Mouse (Mus musculus) cortical plate, adult 2 months (tissue): ENCODE data around the gene Cwc22.

Source experiments
- CTCF ChIP-seq: fragments of 200-500 bp; IDR thresholded peaks from 2 replicates; pipeline ENCODE4 v1.5.1; 2011; ENCODE audit warnings: mild to moderate bottlenecking, control low read depth, low read length; ENCODE audit not compliant: insufficient read depth; ENCODE audit errors: extremely low read depth
- POLR2A ChIP-seq: fragments of 200-500 bp; IDR thresholded peaks from 2 replicates; pipeline ENCODE4 v1.6.1; 2011; ENCODE audit warnings: mild to moderate bottlenecking, low read length, control low read depth; ENCODE audit not compliant: insufficient read depth; ENCODE audit errors: extremely low read depth

- TF ChIP-seq POLR2A, result no peak
- TF ChIP-seq CTCF, result no peak
Measured at GRCm38 (mm10) chr2:77923182-77923581, 23.0 kb downstream of the Cwc22 start.
